ENCODE assay signal across 22 mouse cellular contexts in genomic region chr15:70029468-70029867, GRCm38 (mm10).
"Had no signal": no experiment of that assay in that cellular context is flagged by ENCODE, and none has a peak within 500 bp of the region (broad histone marks: within the 10 kb centered on the region; RNA-seq: fewer than 3 reads in every experiment).

No protein-coding gene starts in this region.

- H3K27ac ChIP-seq: kidney, embryonic 15.5 days; limb, embryonic 12.5 days; limb, embryonic 15.5 days; liver, embryonic 14.5 days; macrophage; neural tube, embryonic 12.5 days; neural tube, embryonic 15.5 days; stomach, postnatal 0 days had no signal

- H3K4me2 ChIP-seq: kidney, embryonic 15.5 days; limb, embryonic 12.5 days; limb, embryonic 15.5 days; liver, embryonic 11.5 days; lung, embryonic 14.5 days; neural tube, embryonic 12.5 days; neural tube, embryonic 15.5 days had no signal

- H3K9me3 ChIP-seq: kidney, embryonic 15.5 days; limb, embryonic 12.5 days; limb, embryonic 15.5 days; neural tube, embryonic 12.5 days; neural tube, embryonic 15.5 days had no signal

- H3K4me3 ChIP-seq: kidney, embryonic 15.5 days; limb, embryonic 12.5 days; limb, embryonic 15.5 days; neural tube, embryonic 12.5 days; neural tube, embryonic 15.5 days had no signal

- ATAC-seq: liver, postnatal 0 days; lung, postnatal 0 days had no signal

- H3K36me3 ChIP-seq: kidney, embryonic 15.5 days; limb, embryonic 12.5 days; limb, embryonic 15.5 days; neural tube, embryonic 12.5 days; neural tube, embryonic 15.5 days had no signal

- H3K4me1 ChIP-seq: kidney, embryonic 15.5 days; limb, embryonic 12.5 days; limb, embryonic 15.5 days; neural tube, embryonic 12.5 days; neural tube, embryonic 15.5 days had no signal

- H3K9ac ChIP-seq: kidney, embryonic 15.5 days; limb, embryonic 12.5 days; limb, embryonic 15.5 days; liver, embryonic 14.5 days; liver, postnatal 0 days; lung, embryonic 14.5 days; neural tube, embryonic 12.5 days; neural tube, embryonic 15.5 days had no signal

- H3K27me3 ChIP-seq: kidney, embryonic 15.5 days; limb, embryonic 12.5 days; limb, embryonic 15.5 days; neural tube, embryonic 12.5 days; neural tube, embryonic 15.5 days had no signal

- DNase-seq: kidney, adult 8-10 months; kidney, postnatal 10 days; kidney, postnatal 36 days; left cerebral cortex, postnatal 4 days; liver, postnatal 0 days; lung, embryonic 14.5 days; right cerebral cortex, adult 18-20 months; right cerebral cortex, postnatal 14 days; right cerebral cortex, postnatal 4 days; thymus, adult 2 months; thymus, postnatal 14 days; thymus, postnatal 4 days had no signal
